Mouse (Mus musculus): ENCODE measurements around the gene Nkrf.

Gene Nkrf

GRCm38 (mm10) chrX:36863766-36864608 is 38.7 kb downstream of the Nkrf start:
- peak; percentile 84 for DNase-seq (ENCODE audit: low spot score)

GRCm38 (mm10) chrX:36852631-36853030 is 50.1 kb downstream of the Nkrf start:
- no peak for DNase-seq (ENCODE audit: low spot score)

GRCm38 (mm10) chrX:36847152-36847551 is 55.5 kb downstream of the Nkrf start:
- DNase-seq (ENCODE audit: low spot score): no peak

GRCm38 (mm10) chrX:36843346-36843990 is 59.2 kb downstream of the Nkrf start:
- DNase-seq (ENCODE audit: low spot score): no peak

GRCm38 (mm10) chrX:36841698-36842097 is 61.0 kb downstream of the Nkrf start:
- DNase-seq (ENCODE audit: low spot score): no peak

- DNase-seq (ENCODE audit: low spot score): no peak
Measured at GRCm38 (mm10) chrX:36839391-36839790, 63.3 kb downstream of the Nkrf start.
